Mouse (Mus musculus) T-helper 17 cell (primary cell): Measurements from ENCODE around the gene Tex35.

ENCODE experiments used
- in situ Hi-C, 2 experiments: fragments of 300-600 bp; cut with MboI, MseI; formaldehyde crosslinking; loops; 1 replicate in 1 of 2; 2 replicates in 1 of 2; pipeline ENCODE4 v1.15.1; 2025; ENCODE audit warnings: high pct_unique_total_duplicates in 2 of 2

Gene Tex35

DNA sequence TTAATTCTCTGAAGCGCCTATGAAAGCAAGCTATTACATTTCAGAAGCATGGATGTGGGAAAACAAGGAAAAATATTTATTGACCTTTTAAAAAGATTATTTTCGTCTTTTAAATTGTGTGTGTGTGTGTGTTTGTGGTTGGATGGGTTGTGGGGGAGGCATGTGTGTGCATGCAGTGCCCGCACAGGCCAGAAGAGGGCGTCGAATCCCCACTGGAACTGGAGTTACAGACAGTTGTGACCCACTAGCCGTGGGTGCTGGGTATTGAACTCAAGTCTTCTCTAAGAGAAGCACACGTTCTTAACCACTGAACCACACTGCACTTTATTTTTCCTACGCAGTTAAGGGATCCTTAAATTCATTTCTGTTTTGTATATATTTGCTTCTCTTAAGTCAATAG, 26.5 kb downstream of the Tex35 start:
- in situ Hi-C loops = loop anchor here in 1 of 2 experiments (10.0 kb wide), 1 partner anchor 193 kb away; no protein-coding TSS in a partner anchor

DNA sequence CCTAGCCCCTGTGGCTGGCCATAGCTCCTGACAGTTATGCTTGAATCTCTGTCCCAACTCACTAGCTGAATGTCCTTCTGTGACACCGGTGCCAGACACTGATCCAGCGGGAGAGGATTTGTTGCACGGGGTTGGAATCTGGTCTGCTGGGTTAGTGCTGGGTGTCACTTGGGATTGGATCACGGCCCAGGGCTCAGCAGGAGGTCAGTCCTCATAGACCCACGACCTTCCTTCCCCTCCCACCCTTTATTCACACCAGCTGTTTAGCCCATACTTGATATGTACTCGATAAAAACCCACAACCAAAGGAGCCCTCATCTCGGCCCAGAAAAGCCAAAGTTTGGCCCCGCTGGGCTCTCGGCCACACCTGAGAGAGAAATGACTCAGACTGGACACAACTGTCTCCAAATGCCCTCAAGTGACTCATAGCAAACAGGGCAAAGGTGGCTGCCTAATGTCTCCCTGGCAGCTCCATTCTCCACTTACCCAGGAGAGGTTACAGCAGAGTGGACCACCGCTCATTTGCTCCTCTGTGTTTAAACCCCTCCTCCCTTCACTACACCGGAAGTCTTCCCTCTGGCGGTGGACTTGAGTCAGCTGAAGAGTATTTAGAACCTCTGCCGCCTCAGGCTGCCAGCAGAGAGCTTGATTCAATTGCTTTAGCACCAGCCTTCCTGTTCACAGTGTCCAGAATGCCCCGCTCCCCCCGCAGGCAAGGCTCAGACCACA, 27.2 kb downstream of the Tex35 start:
- in situ Hi-C loops = loop anchor here in 1 of 2 experiments (10.0 kb wide), 1 partner anchor 194 kb away; no protein-coding TSS in a partner anchor

DNA sequence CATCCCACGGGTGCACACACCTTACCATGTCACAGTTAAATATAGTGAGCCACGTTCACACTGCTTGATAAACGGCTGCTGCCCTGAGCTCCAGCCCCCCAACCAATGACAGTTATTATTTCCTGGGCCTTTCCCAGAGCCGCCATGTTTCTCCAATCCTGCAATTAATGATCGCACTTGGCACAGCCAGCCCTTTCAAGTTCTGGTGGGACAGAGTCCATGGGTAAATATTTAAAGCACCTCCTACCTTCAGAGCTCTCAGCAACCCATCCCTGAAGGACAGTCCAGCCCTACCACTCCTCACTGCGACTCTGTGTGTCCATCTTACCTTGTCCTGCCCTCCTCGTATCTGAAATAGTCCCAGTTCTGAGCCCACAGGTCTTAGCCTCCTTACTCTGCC, 28.4 kb downstream of the Tex35 start:
- in situ Hi-C loops = loop anchor here in 1 of 2 experiments (10.0 kb wide), 1 partner anchor 195 kb away; no protein-coding TSS in a partner anchor

DNA sequence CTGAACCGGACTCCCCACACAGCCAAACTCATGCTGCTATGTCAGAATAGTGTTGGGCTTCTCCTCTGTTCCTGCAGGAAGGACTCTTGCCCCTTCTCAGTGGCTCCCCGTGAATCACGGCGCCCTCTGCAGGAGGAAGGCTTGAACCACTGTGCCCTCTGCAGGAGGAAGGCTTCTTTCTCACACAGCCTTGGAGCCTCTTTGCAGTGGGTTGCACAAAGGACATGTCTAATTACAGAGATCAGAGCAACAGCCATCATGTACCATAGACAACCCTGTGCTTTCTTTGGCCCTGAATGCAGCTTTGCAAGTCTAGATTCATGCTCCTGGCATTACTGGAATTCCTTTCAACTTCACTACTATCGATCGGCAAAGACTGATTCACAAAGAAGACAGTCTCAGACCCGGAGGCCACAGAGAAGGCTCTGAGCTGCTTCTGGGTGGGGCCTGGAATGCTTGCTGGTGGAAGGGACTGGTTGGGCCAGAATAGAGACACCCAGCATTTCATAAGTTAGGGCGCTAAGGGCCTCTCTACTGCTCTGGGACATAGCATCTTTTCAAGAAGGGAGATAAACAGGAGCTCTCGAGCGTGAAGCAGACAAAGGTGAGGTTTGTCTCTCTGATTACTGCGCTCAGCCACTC, 29.0 kb downstream of the Tex35 start:
- in situ Hi-C loops = loop anchor here (5.0 to 10.0 kb wide), 3 partner anchors 162 to 337 kb away; no protein-coding TSS in a partner anchor

DNA sequence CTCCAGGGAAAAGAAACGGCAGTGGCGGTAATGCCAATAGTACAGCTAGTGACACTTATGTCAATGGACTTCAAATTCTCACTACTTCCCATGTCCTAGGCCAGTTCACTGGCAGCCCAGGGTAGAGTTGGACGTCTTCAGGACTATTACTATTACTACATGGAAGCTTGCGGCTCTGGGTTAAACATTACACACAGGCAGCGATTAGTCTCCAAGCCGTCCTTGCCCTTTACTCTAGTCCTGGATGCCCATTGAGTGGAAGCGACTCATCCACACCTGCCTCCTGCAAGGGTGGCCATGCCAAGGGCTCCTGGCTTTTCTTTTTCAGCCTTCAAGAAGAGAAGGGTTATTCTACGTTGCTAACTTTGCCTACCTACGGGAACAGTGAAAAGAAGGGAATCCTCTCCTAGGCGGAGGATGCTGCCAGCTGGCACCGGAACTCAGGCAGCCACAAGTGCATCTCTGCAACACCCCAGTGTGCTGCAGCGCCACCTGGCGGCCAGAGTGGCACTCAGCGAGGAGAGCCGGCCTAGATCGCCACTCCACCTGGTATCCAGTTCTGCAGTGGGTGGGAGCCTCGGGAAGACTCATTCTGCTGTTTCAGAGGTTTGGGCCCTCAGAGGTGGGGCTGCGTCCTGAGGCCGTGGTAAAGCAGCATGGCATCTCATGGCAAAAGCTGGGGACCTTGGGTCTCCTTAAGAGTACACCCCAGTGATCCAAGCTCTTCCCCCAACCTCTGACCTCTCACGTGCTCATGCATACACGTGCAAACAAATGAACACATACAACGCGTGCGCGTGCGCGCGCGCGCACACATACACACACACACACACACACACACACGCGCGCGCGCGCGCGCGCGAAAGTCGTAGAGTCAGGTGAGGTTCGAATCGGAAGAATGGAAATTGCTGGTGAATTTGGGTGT, 31.4 kb downstream of the Tex35 start:
- in situ Hi-C loops = loop anchor here (5.0 kb wide), 2 partner anchors 160 to 335 kb away; no protein-coding TSS in a partner anchor

DNA sequence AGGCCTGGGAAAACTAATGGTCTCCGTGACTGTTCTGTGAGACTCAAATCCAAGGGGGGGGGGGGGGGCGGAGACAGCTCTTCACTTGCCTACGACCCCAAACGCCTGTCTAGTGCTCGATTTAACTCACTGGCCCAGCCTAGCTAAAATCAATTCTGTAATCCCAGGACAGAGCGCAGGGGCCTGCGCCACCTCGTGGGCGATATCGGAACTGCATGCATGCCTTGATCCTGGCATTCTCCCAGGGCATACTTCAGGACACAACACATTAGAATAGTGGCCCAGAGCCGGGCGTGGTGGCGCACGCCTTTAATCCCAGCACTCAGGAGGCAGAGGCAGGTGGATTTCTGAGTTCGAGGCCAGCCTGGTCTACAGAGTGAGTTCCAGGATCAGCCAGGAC, 32.2 kb downstream of the Tex35 start:
- in situ Hi-C loops = loop anchor here (5.0 kb wide), 2 partner anchors 159 to 334 kb away; no protein-coding TSS in a partner anchor

DNA sequence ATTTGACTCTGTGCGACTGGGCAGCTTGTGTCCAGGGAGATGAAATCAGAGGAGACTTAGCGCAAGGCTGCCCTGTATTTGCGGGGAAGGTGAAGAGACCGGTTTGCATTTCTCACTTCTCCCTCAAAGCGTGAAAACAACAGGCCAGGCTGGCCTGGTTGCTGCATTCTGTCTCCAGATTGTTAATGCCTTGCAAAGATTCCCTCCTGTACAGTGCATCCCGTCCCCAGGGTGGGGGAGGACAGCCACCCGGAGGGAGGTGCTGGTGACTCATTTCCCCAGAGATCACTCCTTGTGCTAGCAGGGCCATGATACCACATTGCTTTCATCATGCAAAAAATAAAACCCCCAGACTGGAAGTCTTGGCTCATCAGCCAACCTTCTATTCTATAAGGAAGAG, 33.5 kb downstream of the Tex35 start:
- in situ Hi-C loops = loop anchor here (5.0 kb wide), 2 partner anchors 158 to 333 kb away; no protein-coding TSS in a partner anchor

DNA sequence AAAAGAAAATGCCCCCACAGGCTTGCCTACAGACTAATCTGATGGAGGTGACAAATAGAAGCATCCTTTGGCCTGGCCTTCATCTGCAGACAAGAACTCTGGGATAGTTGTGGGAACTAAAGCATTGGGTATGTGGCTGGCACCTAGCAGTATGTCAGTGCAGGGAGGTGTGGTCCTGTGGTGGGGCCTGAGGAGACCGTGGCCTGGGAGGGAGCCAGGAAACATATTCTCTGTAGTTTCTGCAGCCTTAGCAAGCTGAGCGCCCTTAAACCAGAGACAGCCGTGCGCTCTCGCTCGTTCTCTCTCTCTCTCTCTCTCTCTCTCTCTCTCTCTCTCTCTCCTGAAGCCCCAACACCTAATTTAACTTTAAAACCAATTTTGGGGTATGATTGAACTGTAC, 34.1 kb downstream of the Tex35 start:
- in situ Hi-C loops = no loop called here

DNA sequence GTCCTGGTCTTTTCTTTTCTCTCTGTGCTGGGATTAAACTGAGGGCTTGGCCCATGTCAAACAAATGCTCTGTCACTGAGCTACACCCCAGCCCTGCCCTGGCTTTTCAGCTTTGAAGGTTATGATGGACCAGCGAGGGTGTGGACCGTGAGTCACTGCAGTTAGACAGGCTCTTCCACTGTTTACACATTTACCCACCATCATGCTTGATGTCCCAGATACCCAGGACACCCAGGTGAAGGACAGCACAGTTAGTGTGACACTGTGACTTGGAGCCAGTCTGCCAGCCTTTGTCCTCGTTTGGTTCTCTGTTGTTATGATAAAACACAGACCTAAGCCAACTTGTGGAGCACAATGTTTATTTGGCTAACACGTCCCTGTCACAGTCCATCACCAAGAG, 34.9 kb downstream of the Tex35 start:
- in situ Hi-C loops = no loop called here

DNA sequence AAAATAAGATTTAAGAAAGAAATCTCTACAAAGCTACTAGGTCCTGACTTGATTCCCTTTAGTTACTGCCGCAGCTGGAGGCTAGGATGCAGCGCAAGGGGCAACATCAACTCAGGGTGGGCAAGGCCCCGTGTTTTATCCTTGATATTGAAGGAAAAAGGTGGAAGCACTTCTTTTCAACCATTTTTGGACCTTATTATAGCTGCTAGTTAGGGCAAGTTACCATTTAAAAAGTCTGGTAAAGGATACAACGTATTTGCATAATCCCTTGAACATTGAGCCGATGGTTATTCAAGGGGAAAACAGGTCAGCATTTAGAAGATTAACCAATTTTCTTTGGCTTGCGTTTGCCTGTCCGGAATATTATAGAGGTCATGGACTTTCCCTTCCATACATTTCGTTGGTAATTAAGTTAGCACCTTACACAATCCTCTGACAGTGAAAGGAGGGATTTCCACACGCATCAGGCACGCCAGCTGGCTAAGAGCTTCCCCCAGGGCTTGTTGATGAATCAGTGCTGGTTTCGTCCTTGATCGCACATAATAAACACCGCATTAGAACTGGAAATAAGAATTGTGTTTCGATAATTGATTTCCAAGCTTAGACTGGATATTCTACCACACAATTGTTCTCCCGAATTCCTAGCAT, 39.2 kb downstream of the Tex35 start:
- in situ Hi-C loops = loop anchor here in 1 of 2 experiments (5.0 kb wide), 1 partner anchor 92 kb away; no protein-coding TSS in a partner anchor

DNA sequence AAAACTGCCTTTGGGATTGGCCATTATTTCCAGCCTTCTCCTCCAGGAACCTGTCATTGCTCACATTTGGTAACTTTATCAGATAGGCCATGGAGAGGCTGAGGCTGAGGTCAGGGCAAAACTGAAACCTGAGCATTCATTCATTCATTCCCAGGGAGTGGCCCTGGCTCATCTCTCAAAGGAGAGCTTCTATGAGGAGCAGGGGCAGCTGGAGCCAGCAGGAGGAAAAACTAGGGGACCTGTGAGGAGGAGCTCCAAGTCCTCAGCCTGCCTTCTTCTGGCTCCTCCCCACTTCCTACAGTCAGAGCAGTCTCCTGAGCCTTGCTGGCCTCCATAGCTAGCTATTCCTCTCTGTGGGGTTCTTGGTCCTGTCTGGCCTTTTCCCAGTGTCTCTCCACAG, 40.2 kb downstream of the Tex35 start:
- in situ Hi-C loops = loop anchor here in 1 of 2 experiments (5.0 kb wide), 1 partner anchor 91 kb away; no protein-coding TSS in a partner anchor

DNA sequence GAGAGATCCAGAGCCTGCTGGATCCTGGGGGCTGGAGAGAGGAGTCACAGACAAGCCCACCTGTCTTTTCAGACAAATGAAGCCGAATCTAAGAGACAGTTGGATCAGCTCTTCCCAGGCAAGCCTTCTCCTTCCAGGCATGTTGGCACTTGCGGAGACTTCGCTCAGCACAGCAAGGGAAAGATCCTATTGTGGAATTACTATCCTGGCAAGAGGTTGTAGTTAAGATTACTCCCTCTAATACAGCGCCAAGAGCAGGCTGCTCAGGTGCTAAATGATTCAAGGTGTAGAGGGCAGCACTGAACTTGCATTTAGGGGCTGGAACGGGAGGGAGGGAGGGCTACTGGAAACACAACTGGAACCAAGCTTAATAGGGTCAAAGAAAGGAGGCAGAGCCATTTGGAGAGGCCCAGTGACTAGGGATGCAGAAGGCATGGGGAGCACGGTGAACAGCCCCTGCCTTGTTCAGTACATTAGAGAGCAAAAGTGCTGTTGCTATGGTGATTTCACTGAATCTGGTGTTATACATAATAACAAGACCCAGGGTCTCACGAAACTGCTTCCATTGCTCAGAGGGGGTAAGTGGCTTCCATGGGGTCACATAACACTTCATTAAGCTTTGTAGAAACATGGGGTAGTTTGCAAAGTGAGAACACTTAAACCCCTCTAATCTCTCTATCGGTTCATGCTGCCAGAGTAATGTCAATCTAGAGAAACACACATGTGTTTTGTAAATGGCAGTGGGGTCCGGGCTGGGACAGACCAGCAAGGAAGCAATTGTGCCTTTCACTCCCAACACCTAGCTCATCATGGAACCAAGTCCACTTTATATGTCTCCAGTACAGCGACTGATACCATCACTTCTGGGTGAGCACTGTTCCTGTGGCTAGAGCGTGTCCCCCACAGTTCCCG, 42.4 kb downstream of the Tex35 start:
- in situ Hi-C loops = loop anchor here in 1 of 2 experiments (5.0 kb wide), 1 partner anchor 89 kb away; no protein-coding TSS in a partner anchor

DNA sequence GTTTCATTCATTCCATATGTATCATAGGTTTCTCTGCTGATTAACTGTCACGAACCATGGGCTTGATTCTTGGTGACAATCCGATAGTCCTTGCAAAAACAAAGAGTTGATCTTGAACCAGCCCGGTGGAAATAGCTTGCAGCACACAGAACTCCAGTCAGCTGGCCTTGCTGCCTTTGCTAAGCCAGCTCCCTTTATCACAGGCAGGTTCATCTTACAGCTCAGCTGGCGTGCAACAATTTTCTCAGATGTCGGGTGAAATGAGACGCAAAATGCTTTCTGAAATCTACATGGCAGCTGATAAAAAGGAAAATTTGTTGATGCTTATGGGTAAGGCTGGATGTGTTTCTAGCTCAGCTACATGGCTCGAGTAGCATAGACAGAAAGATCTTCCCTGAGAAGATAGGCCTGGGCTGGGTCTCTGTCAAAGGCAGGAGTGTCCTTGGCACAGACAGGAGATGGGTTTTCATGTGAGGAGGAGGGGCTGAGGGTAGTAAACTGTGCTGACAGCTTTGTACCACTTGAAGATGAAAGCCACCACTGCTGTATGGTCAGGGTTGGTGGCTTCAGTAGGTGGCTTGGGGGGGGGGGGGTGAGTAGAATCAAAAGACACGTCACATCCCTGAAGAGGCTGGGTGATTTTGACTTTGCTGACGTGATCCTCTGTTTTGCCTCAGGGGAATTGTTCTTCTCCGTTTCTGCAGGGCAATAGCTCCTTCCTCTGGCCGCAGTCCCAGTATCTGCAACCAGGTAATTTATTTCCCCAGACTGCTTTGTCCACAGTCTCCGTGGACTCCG, 45.0 kb downstream of the Tex35 start:
- in situ Hi-C loops = no loop called here

DNA sequence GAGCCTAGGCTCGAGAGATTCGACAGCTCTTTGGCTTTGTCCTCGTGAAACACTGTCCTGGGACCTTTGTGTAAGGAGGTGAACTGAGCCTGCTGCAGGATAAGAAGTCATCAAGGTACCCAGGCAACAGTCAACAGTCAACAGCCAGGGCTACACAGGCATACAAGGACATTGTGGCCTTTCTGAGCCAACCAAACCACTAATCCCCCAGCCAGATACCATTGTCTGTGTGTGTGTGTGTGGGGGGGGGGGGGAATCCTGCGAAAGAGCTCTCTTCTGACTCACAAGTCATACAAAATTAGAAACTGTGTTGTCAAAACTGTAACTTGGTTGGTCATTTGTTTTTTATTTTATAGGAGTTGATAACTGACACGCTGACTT, 46.0 kb downstream of the Tex35 start:
- in situ Hi-C loops = no loop called here

DNA sequence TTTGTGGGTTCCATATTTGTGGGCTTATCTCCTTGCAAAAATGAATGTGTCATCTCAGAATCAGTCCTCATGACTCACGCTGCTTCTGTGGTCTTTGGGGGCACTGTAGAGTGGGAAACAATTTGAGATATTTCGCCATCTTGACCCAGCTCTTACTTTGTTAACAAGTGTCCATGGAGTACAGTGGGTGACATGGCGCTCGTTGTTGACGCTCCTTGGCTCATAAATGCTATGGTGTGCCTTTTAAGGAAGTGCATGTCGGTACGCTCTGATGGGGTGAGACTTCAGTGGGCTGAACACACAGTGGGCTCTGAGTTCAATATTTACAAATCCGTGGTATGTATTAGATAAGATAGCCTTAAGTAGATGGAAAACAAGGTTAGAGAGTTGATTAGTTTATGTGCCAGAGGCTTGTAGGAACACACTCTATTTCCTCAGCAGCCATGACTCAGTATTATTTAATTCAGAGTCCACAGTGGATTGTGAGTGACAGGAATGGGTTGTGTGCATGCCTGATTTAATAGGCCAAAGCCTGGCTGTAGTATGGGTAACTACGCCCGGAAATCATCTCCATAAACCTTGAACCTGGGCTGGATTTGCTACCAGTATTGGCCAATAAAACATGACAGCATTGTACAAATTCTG, 46.6 kb downstream of the Tex35 start:
- in situ Hi-C loops = no loop called here

DNA sequence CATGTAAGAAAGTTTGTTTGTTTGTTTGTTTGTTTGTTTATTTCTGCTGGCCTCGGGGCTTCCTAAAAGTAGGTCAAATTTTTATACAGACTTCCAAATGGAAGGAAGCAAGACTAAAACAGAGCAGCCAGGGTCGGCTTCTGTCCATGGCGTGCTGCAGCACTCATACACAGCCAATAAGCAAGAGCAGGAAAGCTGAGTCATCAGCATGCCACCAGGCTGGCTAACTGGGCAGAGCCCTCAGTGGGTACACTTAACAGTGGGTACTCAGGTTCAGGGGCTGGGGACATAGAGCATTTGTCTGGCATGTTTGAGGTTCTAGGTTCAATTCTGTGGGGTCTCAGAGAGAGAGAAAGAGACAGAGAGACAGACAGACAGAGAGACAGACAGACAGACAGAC, 47.3 kb downstream of the Tex35 start:
- in situ Hi-C loops = no loop called here

DNA sequence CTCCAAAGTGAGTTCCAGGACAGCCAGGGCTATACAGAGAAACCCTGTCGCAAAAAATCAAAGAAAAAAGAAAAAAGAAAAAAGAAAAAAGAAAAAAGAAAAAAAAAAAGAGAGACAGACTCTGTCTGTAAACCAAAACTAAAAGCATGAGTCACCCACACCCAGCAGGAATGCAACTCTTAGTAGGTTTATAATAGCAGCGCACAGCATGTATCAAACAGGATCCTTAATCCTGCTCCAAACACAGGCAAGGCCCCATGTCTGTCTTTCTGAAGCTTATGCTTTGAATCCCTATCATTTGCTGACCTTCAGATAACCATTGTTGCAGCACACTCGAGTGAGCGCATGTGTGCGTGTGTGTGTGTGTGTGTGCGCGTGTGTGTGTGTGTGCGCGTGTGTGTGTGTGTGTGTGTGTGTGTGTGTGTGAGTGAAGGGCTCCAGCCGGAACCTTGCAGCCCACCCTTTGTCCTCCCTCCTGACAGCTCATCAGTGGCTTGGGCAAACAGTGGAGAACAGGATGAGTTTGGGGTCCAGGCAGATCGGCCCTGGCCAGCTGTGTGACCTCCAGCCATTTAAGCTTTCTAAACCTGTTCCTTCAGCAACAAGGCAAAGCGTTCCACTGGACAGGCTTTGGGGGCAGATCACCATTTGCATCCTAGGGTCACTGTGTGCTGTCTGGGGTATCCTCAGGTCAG, 47.9 kb downstream of the Tex35 start:
- in situ Hi-C loops = no loop called here

DNA sequence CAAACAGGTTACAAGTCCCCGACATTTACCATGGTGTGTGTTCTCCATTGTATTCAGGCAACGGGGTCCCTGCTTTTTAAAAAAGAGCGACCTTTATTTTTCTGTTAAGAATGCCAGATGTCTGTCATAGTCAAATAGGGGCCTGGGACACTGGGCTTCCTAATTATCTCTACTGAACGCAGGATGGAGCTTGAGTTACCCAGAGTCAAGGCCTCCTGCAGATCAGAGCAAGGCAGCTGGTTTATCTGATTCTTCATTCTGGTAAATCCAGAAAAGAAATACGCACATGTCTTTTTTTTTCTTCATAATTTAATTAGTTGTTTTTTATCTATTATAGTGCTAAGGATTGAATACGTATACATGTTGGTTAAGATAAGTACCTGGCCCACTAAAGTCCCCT, 52.6 kb downstream of the Tex35 start:
- in situ Hi-C loops = no loop called here
